ENCODE assay signal across 13 mouse cellular contexts in the genomic region with DNA sequence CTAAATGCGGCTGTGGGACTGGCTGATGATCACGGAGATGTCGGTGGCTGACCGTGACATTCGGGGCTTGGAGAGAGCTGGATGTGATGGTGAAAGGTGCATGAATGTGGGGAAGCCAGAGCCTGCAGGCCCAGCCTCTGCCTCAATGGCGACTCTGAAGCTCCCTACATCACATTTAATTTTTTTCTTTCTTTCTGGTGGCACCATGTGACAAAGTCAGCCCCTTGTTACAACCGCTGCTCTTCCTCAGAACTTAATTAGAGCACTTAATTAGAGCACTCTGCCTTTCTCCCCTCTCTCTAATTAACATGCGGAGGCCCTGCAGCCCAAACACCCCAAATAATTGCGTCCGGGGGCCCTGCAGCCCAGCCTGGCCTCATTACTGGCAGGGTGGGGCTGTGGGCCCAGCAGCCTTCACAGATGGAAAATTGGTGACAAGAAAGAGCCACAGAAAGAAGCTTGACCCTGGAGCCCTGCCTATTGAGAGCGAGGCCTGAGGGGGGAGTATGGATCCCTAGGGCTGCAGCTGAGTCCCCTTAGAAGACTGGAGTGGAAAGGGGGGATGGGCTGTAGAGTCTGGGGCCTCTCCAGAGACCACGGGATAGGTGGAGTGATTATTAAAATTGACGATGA.
DNase-seq lines count a peak whose midpoint lies in the region; ATAC-seq and TF ChIP-seq lines count a peak whose summit lies in the region.
"Had no signal": no experiment of that assay in that cellular context is flagged by ENCODE, and none has a peak within 500 bp of the region (broad histone marks: within the 10 kb centered on the region; RNA-seq: fewer than 3 reads in every experiment).

No protein-coding gene starts in this region.

- no peaks in the 10 kb centered on the region for H3K27me3 ChIP-seq in embryonic facial prominence, embryonic 11.5 days (ENCODE audit: control insufficient read depth, insufficient read depth, low read length)
- no peaks in the 10 kb centered on the region for H3K27me3 ChIP-seq in forebrain, embryonic 14.5 days (replicated peaks; ENCODE audit: control insufficient read depth, insufficient read depth, low read length)
- H3K27me3 ChIP-seq in hindbrain, postnatal 0 days (ENCODE audit: insufficient read depth, low read length) = no peaks in the 10 kb centered on the region
- H3K27me3 ChIP-seq in neural tube, embryonic 12.5 days (replicated peaks) = no peaks in the 10 kb centered on the region

- H3K27ac ChIP-seq in embryonic facial prominence, embryonic 11.5 days (replicated peaks; ENCODE audit: low read depth, low read length) = no peak overlapping the region
- H3K27ac ChIP-seq in forebrain, embryonic 14.5 days (ENCODE audit: low read depth, low read length) = peak overlapping the region; percentile 76
- peak overlapping the region; percentile 0; the same call in 1 of the 2 replicates for H3K27ac ChIP-seq in hindbrain, postnatal 0 days
- H3K27ac ChIP-seq in neural tube, embryonic 12.5 days = peak overlapping the region; percentile 37; the same call in 1 of the 2 replicates
- H3K27ac ChIP-seq: heart, embryonic 13.5 days had no signal

- DNase-seq in embryonic facial prominence, embryonic 11.5 days (ENCODE audit: low spot score) = peak; percentile 39
- DNase-seq in forebrain, embryonic 14.5 days (ENCODE audit: low spot score) = peak; percentile 91
- DNase-seq in hindbrain, postnatal 0 days (ENCODE audit: low spot score) = no peak
- DNase-seq in heart, postnatal 14 days = no peak
- DNase-seq in spleen, postnatal 10 days (ENCODE audit: low spot score in 2 of 2) = no peak
- DNase-seq in gastrocnemius, postnatal 4 days (ENCODE audit: low spot score in 2 of 2) = no peak
- no peak for DNase-seq in right cerebral cortex, postnatal 14 days
- DNase-seq: adrenal gland, adult 2 months; gastrocnemius, postnatal 25 days; kidney, postnatal 14 days; spleen, adult 18-20 months had no signal

- H3K4me3 ChIP-seq in embryonic facial prominence, embryonic 11.5 days (ENCODE audit: low read depth, low read length) = no peak overlapping the region
- no peak overlapping the region for H3K4me3 ChIP-seq in forebrain, embryonic 14.5 days (ENCODE audit: low read depth, low read length)
- H3K4me3 ChIP-seq in hindbrain, postnatal 0 days (ENCODE audit: low read length) = no peak overlapping the region
- no peak overlapping the region for H3K4me3 ChIP-seq in neural tube, embryonic 12.5 days
- H3K4me3 ChIP-seq: heart, embryonic 13.5 days had no signal

- H3K36me3 ChIP-seq in embryonic facial prominence, embryonic 11.5 days (replicated peaks; ENCODE audit: control insufficient read depth, insufficient read depth, low read depth, low read length) = peaks cover 7% of the 10 kb centered on the region
- H3K36me3 ChIP-seq in forebrain, embryonic 14.5 days (ENCODE audit: control insufficient read depth, insufficient read depth, low read length) = peaks cover 22% of the 10 kb centered on the region
- peaks cover 5% of the 10 kb centered on the region; the same call in 1 of the 2 replicates for H3K36me3 ChIP-seq in hindbrain, postnatal 0 days (ENCODE audit: insufficient read depth, low read length)
- peaks cover 30% of the 10 kb centered on the region for H3K36me3 ChIP-seq in neural tube, embryonic 12.5 days

- H3K4me2 ChIP-seq in embryonic facial prominence, embryonic 11.5 days (ENCODE audit: low read depth, low read length) = no peak overlapping the region
- H3K4me2 ChIP-seq in forebrain, embryonic 14.5 days (ENCODE audit: low read length) = peak overlapping the region; percentile 8; the same call in 1 of the 2 replicates
- no peak overlapping the region for H3K4me2 ChIP-seq in hindbrain, postnatal 0 days (ENCODE audit: low read depth, low read length)
- H3K4me2 ChIP-seq in neural tube, embryonic 12.5 days (replicated peaks) = no peak overlapping the region
- H3K4me2 ChIP-seq: heart, embryonic 13.5 days had no signal

- H3K4me1 ChIP-seq in embryonic facial prominence, embryonic 11.5 days (ENCODE audit: control insufficient read depth, insufficient read depth, low read length) = peaks cover 13% of the 10 kb centered on the region
- peaks cover 28% of the 10 kb centered on the region for H3K4me1 ChIP-seq in forebrain, embryonic 14.5 days (ENCODE audit: control insufficient read depth, insufficient read depth, low read length)
- H3K4me1 ChIP-seq in hindbrain, postnatal 0 days (ENCODE audit: insufficient read depth, low read length) = peaks cover 7% of the 10 kb centered on the region; the same call in 1 of the 2 replicates
- peaks cover 59% of the 10 kb centered on the region for H3K4me1 ChIP-seq in neural tube, embryonic 12.5 days

- H3K9ac ChIP-seq in embryonic facial prominence, embryonic 11.5 days (replicated peaks; ENCODE audit: low read length) = no peak overlapping the region
- H3K9ac ChIP-seq in forebrain, embryonic 14.5 days (ENCODE audit: low read length) = no peak overlapping the region
- H3K9ac ChIP-seq in hindbrain, postnatal 0 days (replicated peaks; ENCODE audit: low read length) = no peak overlapping the region
- no peak overlapping the region for H3K9ac ChIP-seq in neural tube, embryonic 12.5 days
- H3K9ac ChIP-seq: heart, embryonic 13.5 days had no signal

- ATAC-seq in embryonic facial prominence, embryonic 11.5 days (replicated peaks; ENCODE audit: insufficient number of reproducible peaks, low FRiP score, low TSS enrichment, low read depth) = peak; percentile 68
- ATAC-seq in forebrain, embryonic 14.5 days = peak; percentile 92
- no peak; the same call in 1 of the 2 replicates for ATAC-seq in hindbrain, postnatal 0 days
- peak; percentile 58 for ATAC-seq in neural tube, embryonic 12.5 days (ENCODE audit: low FRiP score, low read depth)

- no peak for TF ChIP-seq CTCF in hindbrain, postnatal 0 days (IDR thresholded peaks at IDR 0.05; ENCODE audit: low read depth)

- intact Hi-C loops in heart, postnatal 14 days (cut with DNase I) = no loop called here

- H3K9me3 ChIP-seq in embryonic facial prominence, embryonic 11.5 days (replicated peaks; ENCODE audit: control insufficient read depth, low read length) = no peaks in the 10 kb centered on the region
- no peaks in the 10 kb centered on the region for H3K9me3 ChIP-seq in forebrain, embryonic 14.5 days (replicated peaks; ENCODE audit: control insufficient read depth, low read length)
- H3K9me3 ChIP-seq in hindbrain, postnatal 0 days (ENCODE audit: low read length) = no peaks in the 10 kb centered on the region
- 0 out of 2 replicates have a peak, but pooled peaks cover 6% of the 10 kb centered on the region for H3K9me3 ChIP-seq in neural tube, embryonic 12.5 days
- H3K9me3 ChIP-seq: heart, embryonic 13.5 days had no signal

- 43% methylated on average over 13 of the region's 13 CpGs for WGBS in embryonic facial prominence, embryonic 11.5 days
- 3% methylated on average over 13 of the region's 13 CpGs for WGBS in forebrain, embryonic 14.5 days
- WGBS in hindbrain, postnatal 0 days = 34% methylated on average over 13 of the region's 13 CpGs
- 39% methylated on average over 13 of the region's 13 CpGs for WGBS in neural tube, embryonic 12.5 days

Comparison
In these comparisons a context has a peak if more than half of its experiments do, and no peak if none do; other contexts are left out.
1. DNase-seq: peak in embryonic facial prominence, embryonic 11.5 days (single experiment) and forebrain, embryonic 14.5 days (single experiment); none in hindbrain, postnatal 0 days (single experiment), heart, postnatal 14 days (0 of 2), spleen, postnatal 10 days (0 of 2), gastrocnemius, postnatal 4 days (0 of 2) and right cerebral cortex, postnatal 14 days (single experiment).